Mouse (Mus musculus): ENCODE results near the gene Nr2f2. TPM values are rescaled to one million over a fixed set of nuclear protein-coding genes. Genes with fewer than 3 reads are reported as not detected.

The Nr2f2 gene
- polyA plus RNA-seq, 1 experiment from 2014 or later: 17.9 TPM

GRCm38 (mm10) chr7:70329521-70330206 lies 36.9 kb downstream of the Nr2f2 start:
- Histone ChIP-seq H3K4me1 (replicated peaks; ENCODE audit: control insufficient read depth, insufficient read depth, low read length) (no peaks in the 10 kb centered on the region), H3K9ac (ENCODE audit: low read depth, low read length) (no peak overlapping the region), H3K9me3 (ENCODE audit: control insufficient read depth) (no peaks in the 10 kb centered on the region), H3K4me3 (ENCODE audit: low read depth, low read length) (no peak overlapping the region), H3K27ac (ENCODE audit: low read depth, low read length) (no peak overlapping the region), H3K27me3 (replicated peaks; ENCODE audit: control insufficient read depth, insufficient read depth, low read length) (peaks cover 92% of the 10 kb centered on the region), H3K4me2 (replicated peaks; ENCODE audit: low read depth) (no peak overlapping the region), H3K36me3 (ENCODE audit: control insufficient read depth, insufficient read depth) (no peaks in the 10 kb centered on the region)
- ATAC-seq: no peak
- 24% methylated on average over 19 of the region's 19 CpGs for WGBS
- TF ChIP-seq CTCF (IDR thresholded peaks at IDR 0.05; ENCODE audit: low read depth): no peak

- 16% methylated on average over 6 of the region's 6 CpGs for WGBS
- Histone ChIP-seq H3K27ac (ENCODE audit: low read depth, low read length) (no peak overlapping the region), H3K4me1 (replicated peaks; ENCODE audit: control insufficient read depth, insufficient read depth, low read length) (no peaks in the 10 kb centered on the region), H3K36me3 (ENCODE audit: control insufficient read depth, insufficient read depth) (no peaks in the 10 kb centered on the region), H3K4me3 (ENCODE audit: low read depth, low read length) (no peak overlapping the region), H3K9ac (ENCODE audit: low read depth, low read length) (no peak overlapping the region), H3K27me3 (replicated peaks; ENCODE audit: control insufficient read depth, insufficient read depth, low read length) (peaks cover 95% of the 10 kb centered on the region), H3K4me2 (replicated peaks; ENCODE audit: low read depth) (no peak overlapping the region), H3K9me3 (ENCODE audit: control insufficient read depth) (no peaks in the 10 kb centered on the region)
- TF ChIP-seq CTCF (IDR thresholded peaks at IDR 0.05; ENCODE audit: low read depth): no peak
- no peak for ATAC-seq
These were observed 37.5 kb downstream of the Nr2f2 start for GRCm38 (mm10) chr7:70329037-70329516.

- 9% methylated on average over 10 of the region's 10 CpGs for WGBS
- Histone ChIP-seq H3K36me3 (ENCODE audit: control insufficient read depth, insufficient read depth) (no peaks in the 10 kb centered on the region), H3K4me2 (replicated peaks; ENCODE audit: low read depth) (no peak overlapping the region), H3K4me3 (ENCODE audit: low read depth, low read length) (no peak overlapping the region), H3K27ac (ENCODE audit: low read depth, low read length) (no peak overlapping the region), H3K27me3 (replicated peaks; ENCODE audit: control insufficient read depth, insufficient read depth, low read length) (peaks cover 95% of the 10 kb centered on the region), H3K9me3 (ENCODE audit: control insufficient read depth) (no peaks in the 10 kb centered on the region), H3K4me1 (replicated peaks; ENCODE audit: control insufficient read depth, insufficient read depth, low read length) (no peaks in the 10 kb centered on the region), H3K9ac (ENCODE audit: low read depth, low read length) (no peak overlapping the region)
- no peak for TF ChIP-seq CTCF (IDR thresholded peaks at IDR 0.05; ENCODE audit: low read depth)
- ATAC-seq: no peak
These were observed 38.1 kb downstream of the Nr2f2 start for GRCm38 (mm10) chr7:70328206-70329036.

GRCm38 (mm10) chr7:70327191-70327590 lies 39.3 kb downstream of the Nr2f2 start:
- TF ChIP-seq CTCF (IDR thresholded peaks at IDR 0.05; ENCODE audit: low read depth): no peak
- no peak for ATAC-seq
- no peaks in the 10 kb centered on the region for H3K4me1 ChIP-seq (replicated peaks; ENCODE audit: control insufficient read depth, insufficient read depth, low read length)
- H3K9me3 ChIP-seq (ENCODE audit: control insufficient read depth): no peaks in the 10 kb centered on the region
- H3K36me3 ChIP-seq (ENCODE audit: control insufficient read depth, insufficient read depth): no peaks in the 10 kb centered on the region
- H3K27me3 ChIP-seq (replicated peaks; ENCODE audit: control insufficient read depth, insufficient read depth, low read length): peaks cover 95% of the 10 kb centered on the region
- H3K27ac ChIP-seq (ENCODE audit: low read depth, low read length): no peak overlapping the region
- WGBS: 19% methylated on average over 2 of the region's 2 CpGs
- no peak overlapping the region for H3K9ac ChIP-seq (ENCODE audit: low read depth, low read length)
- H3K4me3 ChIP-seq (ENCODE audit: low read depth, low read length): no peak overlapping the region
- no peak overlapping the region for H3K4me2 ChIP-seq (replicated peaks; ENCODE audit: low read depth)

- Histone ChIP-seq H3K9ac (ENCODE audit: low read depth, low read length) (no peak overlapping the region), H3K27me3 (replicated peaks; ENCODE audit: control insufficient read depth, insufficient read depth, low read length) (peaks cover 93% of the 10 kb centered on the region), H3K4me2 (replicated peaks; ENCODE audit: low read depth) (no peak overlapping the region), H3K4me1 (replicated peaks; ENCODE audit: control insufficient read depth, insufficient read depth, low read length) (no peaks in the 10 kb centered on the region), H3K36me3 (ENCODE audit: control insufficient read depth, insufficient read depth) (no peaks in the 10 kb centered on the region), H3K4me3 (ENCODE audit: low read depth, low read length) (no peak overlapping the region), H3K9me3 (ENCODE audit: control insufficient read depth) (no peaks in the 10 kb centered on the region), H3K27ac (ENCODE audit: low read depth, low read length) (no peak overlapping the region)
- no peak for TF ChIP-seq CTCF (IDR thresholded peaks at IDR 0.05; ENCODE audit: low read depth)
- no peak for ATAC-seq
- WGBS: 6% methylated on average over 21 of the region's 21 CpGs
These were observed 40.1 kb downstream of the Nr2f2 start for GRCm38 (mm10) chr7:70326176-70327035.

- WGBS: 3% methylated on average over 18 of the region's 18 CpGs
- H3K27ac ChIP-seq (ENCODE audit: low read depth, low read length): no peak overlapping the region
- no peak overlapping the region for H3K4me2 ChIP-seq (replicated peaks; ENCODE audit: low read depth)
- no peak overlapping the region for H3K9ac ChIP-seq (ENCODE audit: low read depth, low read length)
- peaks cover 82% of the 10 kb centered on the region for H3K27me3 ChIP-seq (replicated peaks; ENCODE audit: control insufficient read depth, insufficient read depth, low read length)
- H3K4me1 ChIP-seq (replicated peaks; ENCODE audit: control insufficient read depth, insufficient read depth, low read length): no peaks in the 10 kb centered on the region
- H3K36me3 ChIP-seq (ENCODE audit: control insufficient read depth, insufficient read depth): no peaks in the 10 kb centered on the region
- TF ChIP-seq CTCF (IDR thresholded peaks at IDR 0.05; ENCODE audit: low read depth): no peak
- no peak for ATAC-seq
- no peak overlapping the region for H3K4me3 ChIP-seq (ENCODE audit: low read depth, low read length)
- no peaks in the 10 kb centered on the region for H3K9me3 ChIP-seq (ENCODE audit: control insufficient read depth)
These were observed 41.2 kb downstream of the Nr2f2 start for GRCm38 (mm10) chr7:70325381-70325780.

Data from intestine, postnatal 0 days (tissue).